Mouse (Mus musculus) lung, postnatal 14 days (tissue): ENCODE measurements around the gene Sh3d21.
"Not testable (repeated sequence)": the region's sequence is repeated elsewhere in the genome, so short reads cannot be mapped to it uniquely, and the experiment has no call there.

ENCODE experiments used
- DNase-seq: peaks from one replicate; pipeline ENCODE4 v3.0.0; 2021

Gene Sh3d21

GRCm38 (mm10) chr4:126163067-126163659 lies at the start of gene Sh3d21:
Sh3d21 (minus strand) TSS chr4:126163491.
- DNase-seq, result no peak

DNA sequence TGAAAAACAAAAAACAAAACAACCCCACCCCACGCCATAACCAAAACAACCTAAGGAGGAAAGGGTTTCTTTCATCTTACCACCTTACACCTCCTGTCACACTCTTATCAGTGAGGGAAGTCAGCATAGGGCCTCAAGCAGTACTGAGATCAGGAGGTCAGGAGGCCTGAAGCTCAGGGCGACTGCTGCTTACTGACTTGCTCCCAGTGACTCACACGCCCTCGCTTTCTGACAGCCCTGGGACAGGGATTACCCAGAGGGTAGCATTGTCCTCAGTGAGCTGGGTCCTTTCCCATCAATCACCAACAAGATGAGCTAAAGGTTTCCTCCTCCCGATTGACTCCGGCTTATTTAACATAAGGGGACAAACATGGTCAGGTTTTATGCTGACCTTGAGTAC lies 43.8 kb upstream of the Sh3d21 start:
- no peak for DNase-seq

GRCm38 (mm10) chr4:126205386-126205785 lies 42.1 kb upstream of the Sh3d21 start:
- no peak for DNase-seq

GRCm38 (mm10) chr4:126204661-126205230 lies 41.5 kb upstream of the Sh3d21 start:
- DNase-seq, result no peak

GRCm38 (mm10) chr4:126204016-126204415 lies 40.7 kb upstream of the Sh3d21 start:
- DNase-seq, result no peak

DNA sequence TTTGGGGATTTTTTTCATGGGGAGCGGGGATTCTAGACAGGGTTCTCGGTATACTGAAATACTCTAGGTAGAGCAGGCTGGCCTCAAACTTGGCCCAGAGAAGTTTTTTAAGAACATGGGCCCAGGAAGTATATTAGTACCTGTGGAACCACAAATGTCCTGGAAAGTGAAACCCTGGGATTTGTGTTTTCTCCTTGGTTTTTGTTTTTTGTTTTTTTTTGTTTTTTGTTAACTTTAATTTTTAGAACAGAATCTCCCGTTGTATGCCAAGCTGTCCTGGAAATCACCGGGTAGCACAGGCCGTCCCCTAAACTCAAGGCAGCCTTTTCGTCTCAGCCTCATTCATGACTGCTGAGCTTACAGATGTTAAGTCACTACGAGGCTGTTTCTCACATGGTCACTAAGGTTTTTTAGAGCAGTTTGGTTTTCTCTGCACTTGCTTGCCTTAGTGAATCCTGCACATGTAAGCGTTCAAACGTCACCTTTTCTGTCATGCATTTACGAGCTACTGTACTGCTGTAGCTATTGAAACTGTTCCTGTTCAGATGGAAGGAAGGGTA lies 40.1 kb upstream of the Sh3d21 start:
- no peak for DNase-seq

GRCm38 (mm10) chr4:126202303-126203181 lies 39.3 kb upstream of the Sh3d21 start, which contains the start of gene Thrap3:
Thrap3 (minus strand) TSS chr4:126202760.
- peak; percentile 99 for DNase-seq

GRCm38 (mm10) chr4:126201514-126202302 lies 38.4 kb upstream of the Sh3d21 start:
- peak; percentile 36 for DNase-seq

GRCm38 (mm10) chr4:126200656-126201055 lies 37.4 kb upstream of the Sh3d21 start:
- no peak for DNase-seq

GRCm38 (mm10) chr4:126200036-126200435 lies 36.7 kb upstream of the Sh3d21 start:
- DNase-seq, result no peak

DNA sequence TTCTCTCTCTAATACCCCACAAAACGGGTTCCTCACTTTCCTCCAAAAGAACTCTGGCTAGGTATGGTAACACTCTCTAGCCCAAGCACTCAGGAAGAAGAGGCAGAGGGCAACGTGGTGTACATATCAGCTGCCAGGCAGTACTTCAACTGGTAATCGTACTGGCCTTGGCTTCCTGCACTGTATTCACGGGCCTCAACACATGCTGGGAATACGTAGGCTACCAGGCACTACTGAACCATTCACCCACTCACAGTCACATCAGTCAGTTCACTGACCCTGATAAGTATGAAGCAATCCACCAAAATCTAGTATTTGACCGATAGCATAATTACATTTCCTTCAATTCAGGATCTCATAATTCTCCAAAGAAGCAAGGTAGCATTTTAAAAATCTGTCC lies 36.3 kb upstream of the Sh3d21 start:
- DNase-seq, result no peak

- DNase-seq, result peak; percentile 29
Measured at GRCm38 (mm10) chr4:126197485-126197884, 34.2 kb upstream of the Sh3d21 start.

DNA sequence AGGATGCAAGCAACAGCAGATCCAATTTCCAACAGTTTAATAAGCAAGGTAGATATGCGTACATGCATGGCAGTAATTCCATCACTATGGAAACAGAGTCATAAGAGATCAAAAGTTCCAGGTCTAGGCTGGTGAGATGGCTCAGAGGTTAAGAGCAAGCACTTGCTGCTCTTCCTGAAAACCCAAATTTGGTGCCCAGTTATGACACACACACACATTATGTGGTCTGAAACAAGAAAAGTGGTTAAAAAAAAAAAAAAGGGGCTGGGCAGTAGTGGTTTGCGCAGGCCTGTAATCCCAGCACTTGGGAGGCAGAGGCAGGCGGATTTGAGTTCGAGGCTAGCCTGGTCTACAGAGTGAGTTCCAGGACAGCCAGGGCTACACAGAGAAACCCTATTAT lies 31.6 kb upstream of the Sh3d21 start:
- DNase-seq, result no peak

DNA sequence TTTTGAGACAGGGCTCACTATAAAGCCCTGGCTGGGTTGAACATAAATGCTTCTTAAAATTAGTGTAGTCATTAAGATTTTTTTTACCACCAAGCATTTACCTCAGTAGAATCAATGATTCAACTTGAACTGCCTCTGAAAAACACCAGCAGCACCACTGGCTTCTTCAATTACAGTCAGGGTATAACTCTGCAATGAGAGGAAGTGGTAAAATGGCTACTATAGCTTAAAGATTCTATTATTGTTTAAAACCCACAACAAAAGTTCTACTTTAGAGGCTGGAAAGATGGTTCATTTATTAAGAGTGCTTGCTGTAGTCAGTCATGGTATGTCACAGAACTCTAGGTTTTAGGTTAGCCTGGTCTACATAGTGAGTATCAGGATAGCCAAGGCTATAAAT lies 30.9 kb upstream of the Sh3d21 start:
- DNase-seq, result no peak

GRCm38 (mm10) chr4:126190636-126191035 lies 27.3 kb upstream of the Sh3d21 start:
- no peak for DNase-seq

DNA sequence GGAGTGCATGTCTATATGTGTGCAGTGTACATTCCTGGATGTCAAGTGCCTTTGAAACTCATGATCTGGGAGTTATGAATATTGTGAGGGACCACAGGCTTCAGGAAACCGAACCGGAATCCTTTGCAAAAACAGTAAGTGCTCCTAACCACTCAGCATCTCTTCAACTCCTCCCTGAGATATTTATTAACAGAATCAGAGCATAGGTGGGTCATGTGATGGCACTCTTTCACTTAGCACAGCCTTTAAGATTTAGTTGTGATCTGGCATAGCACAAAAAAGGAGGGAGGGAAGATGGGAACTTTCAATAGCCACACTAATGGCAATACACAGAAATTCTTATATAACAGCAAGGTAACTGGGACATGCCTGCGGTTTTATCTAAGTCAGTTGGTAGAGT lies 23.8 kb upstream of the Sh3d21 start:
- DNase-seq, result no peak

GRCm38 (mm10) chr4:126183034-126183433 lies 19.7 kb upstream of the Sh3d21 start:
- no peak for DNase-seq

DNA sequence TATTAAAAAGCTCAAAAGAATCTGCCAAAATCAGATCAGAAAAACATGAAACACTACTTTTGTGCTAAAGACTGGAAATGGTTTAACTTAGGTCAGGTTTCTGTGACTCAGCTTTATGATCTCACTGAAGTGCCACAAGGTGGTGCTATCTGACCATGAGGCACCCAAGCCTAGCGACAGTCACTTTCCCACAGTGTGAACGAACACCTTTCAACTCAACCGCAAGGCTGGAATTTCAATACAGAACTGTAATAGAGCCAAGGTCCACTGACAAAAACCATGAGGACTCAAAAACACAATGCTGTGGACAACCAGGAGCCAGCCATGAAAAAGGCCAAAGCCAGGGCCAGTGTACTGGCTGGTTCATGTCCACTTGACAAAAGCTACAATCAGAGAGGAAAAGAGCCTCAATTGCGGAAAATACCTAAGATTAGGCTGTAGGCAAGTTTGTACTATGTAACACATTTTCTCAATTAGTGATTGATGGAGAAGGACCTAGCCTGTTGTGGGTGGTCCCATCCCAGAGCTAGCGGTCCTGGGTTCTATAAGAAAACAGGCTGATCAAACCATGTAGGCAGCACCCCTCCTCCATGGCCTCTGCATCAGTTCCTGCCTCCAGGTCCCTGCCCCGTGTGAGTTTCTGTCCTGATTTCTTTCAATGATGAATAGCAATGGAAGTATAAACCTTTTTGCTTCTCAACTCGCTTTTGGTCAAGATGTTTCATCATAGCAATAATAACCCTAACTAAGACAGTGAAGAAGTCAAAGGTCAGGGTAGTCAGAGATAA lies 18.1 kb upstream of the Sh3d21 start:
- DNase-seq, result peak; percentile 62

GRCm38 (mm10) chr4:126175980-126176379 lies 12.7 kb upstream of the Sh3d21 start:
- DNase-seq, result not testable (repeated sequence)

DNA sequence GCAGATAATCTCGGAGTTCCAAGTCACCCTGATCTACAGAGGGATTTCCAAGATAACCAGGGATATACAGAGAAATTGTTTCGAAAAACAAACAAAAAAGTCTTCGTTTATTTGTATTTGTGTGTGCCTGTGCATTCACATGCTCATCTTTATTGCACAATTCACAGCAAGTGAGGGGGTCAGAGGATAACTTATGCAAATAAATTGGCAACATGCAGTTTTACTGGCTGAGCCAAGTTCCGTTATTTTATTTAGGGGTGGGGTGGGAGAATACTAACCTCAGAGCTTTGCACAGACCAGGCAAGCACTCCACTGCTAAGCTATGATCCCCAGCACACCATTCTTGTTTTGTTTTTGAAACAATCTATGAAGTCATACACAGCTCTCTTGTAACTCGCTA lies 10.5 kb upstream of the Sh3d21 start:
- DNase-seq, result no peak

- DNase-seq, result not testable (repeated sequence)
Measured at GRCm38 (mm10) chr4:126170737-126171136, 7.4 kb upstream of the Sh3d21 start.

DNA sequence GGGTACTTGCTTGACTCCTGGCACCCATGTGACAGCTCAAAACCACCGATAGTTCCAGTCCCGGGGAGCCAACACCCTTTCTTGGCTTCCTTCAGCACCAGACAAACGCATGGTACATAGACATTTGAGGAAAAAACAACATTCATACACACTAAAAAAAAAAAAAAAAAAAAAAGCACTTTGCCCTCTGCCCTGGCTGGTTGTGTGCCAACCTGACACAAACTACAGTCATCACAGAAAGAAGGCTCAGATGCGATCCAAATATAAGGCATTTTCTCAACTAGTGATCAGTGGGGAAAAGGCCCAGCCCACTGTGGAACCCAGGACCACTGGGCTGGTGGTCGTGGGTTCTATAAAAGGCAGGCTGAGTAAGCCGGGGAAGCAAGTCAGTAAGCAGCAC lies 5.6 kb upstream of the Sh3d21 start:
- DNase-seq, result no peak
